Mouse (Mus musculus) thymus, postnatal 0 days (tissue): Measurements from ENCODE around the gene Hsf2bp. TPM values are rescaled to one million over a fixed set of nuclear protein-coding genes. Genes with fewer than 3 reads are reported as not detected.

Source experiments
- DNase-seq: peaks from one replicate; pipeline ENCODE4 v3.0.0-alpha.2; 2015; ENCODE audit warnings: low spot score
- polyA plus RNA-seq: library from polyadenylated mRNA; unstranded; fragments of >200 nt; fragmentation: Nextera tagmentation; extraction: Ambion mirVana; gene quantifications from 2 replicates; pipeline ENCODE4 v1.2.1, GENCODE M21; 2015

The Hsf2bp gene
- polyA plus RNA-seq, 1 experiment from 2014 or later: 0.29 TPM

- no peak for DNase-seq
Measured at GRCm38 (mm10) chr17:31986915-31987314, 49.2 kb downstream of the Hsf2bp start.

- no peak for DNase-seq
Measured at GRCm38 (mm10) chr17:31983491-31983890, 52.7 kb downstream of the Hsf2bp start.

GRCm38 (mm10) chr17:31982326-31983190, 53.6 kb downstream of the Hsf2bp start:
- DNase-seq: no peak

- no peak for DNase-seq
Measured at GRCm38 (mm10) chr17:31979888-31980287, 56.3 kb downstream of the Hsf2bp start.

GRCm38 (mm10) chr17:31977131-31977530, 59.0 kb downstream of the Hsf2bp start:
- DNase-seq: no peak

- no peak for DNase-seq
Measured at GRCm38 (mm10) chr17:31976501-31976900, 59.6 kb downstream of the Hsf2bp start.

GRCm38 (mm10) chr17:31974694-31975093, 61.5 kb downstream of the Hsf2bp start:
- no peak for DNase-seq

GRCm38 (mm10) chr17:31973664-31974230, 62.4 kb downstream of the Hsf2bp start:
- DNase-seq: no peak

- no peak for DNase-seq
Measured at GRCm38 (mm10) chr17:31970890-31971289, 65.3 kb downstream of the Hsf2bp start.

GRCm38 (mm10) chr17:31968801-31969200, 67.3 kb downstream of the Hsf2bp start:
- no peak for DNase-seq

GRCm38 (mm10) chr17:31967311-31967710, 68.8 kb downstream of the Hsf2bp start:
- DNase-seq: no peak

GRCm38 (mm10) chr17:31966566-31966965, 69.6 kb downstream of the Hsf2bp start:
- DNase-seq: no peak

GRCm38 (mm10) chr17:31965623-31966022, 70.5 kb downstream of the Hsf2bp start:
- DNase-seq: no peak

- DNase-seq: no peak
Measured at GRCm38 (mm10) chr17:31962930-31963329, 73.2 kb downstream of the Hsf2bp start.

GRCm38 (mm10) chr17:31962281-31962680, 73.9 kb downstream of the Hsf2bp start:
- no peak for DNase-seq

- no peak for DNase-seq
Measured at GRCm38 (mm10) chr17:31954551-31955140, 81.5 kb downstream of the Hsf2bp start.

- no peak for DNase-seq
Measured at GRCm38 (mm10) chr17:31949076-31949475, 87.1 kb downstream of the Hsf2bp start.

GRCm38 (mm10) chr17:31946436-31946835, 89.7 kb downstream of the Hsf2bp start:
- DNase-seq: no peak

GRCm38 (mm10) chr17:31943881-31944539, 92.1 kb downstream of the Hsf2bp start:
- no peak for DNase-seq

- DNase-seq: no peak
Measured at GRCm38 (mm10) chr17:31941616-31942015, 94.5 kb downstream of the Hsf2bp start.

GRCm38 (mm10) chr17:31940607-31941006, 95.5 kb downstream of the Hsf2bp start:
- DNase-seq: no peak
